Mouse (Mus musculus) lung, adult 2 months (tissue): ENCODE measurements at regions not wholly inside any gene's neighbourhood (a gene's known extent, or its start where the extent isn't known, plus 50 kb on each side); places are given as distances from the start of the nearest gene placed in this dataset.

Source experiments
- CTCF ChIP-seq: fragments of 200-500 bp; IDR thresholded peaks from 2 replicates; pipeline ENCODE4 v1.5.1; 2011; ENCODE audit warnings: mild to moderate bottlenecking, low read length, control low read depth; ENCODE audit not compliant: insufficient read depth
- POLR2A ChIP-seq: fragments of 200-500 bp; IDR thresholded peaks from 2 replicates; pipeline ENCODE4 v1.6.1; 2011; ENCODE audit warnings: low read depth, mild to moderate bottlenecking, control low read depth, low read length, borderline replicate concordance; ENCODE audit errors: extremely low read depth

DNA sequence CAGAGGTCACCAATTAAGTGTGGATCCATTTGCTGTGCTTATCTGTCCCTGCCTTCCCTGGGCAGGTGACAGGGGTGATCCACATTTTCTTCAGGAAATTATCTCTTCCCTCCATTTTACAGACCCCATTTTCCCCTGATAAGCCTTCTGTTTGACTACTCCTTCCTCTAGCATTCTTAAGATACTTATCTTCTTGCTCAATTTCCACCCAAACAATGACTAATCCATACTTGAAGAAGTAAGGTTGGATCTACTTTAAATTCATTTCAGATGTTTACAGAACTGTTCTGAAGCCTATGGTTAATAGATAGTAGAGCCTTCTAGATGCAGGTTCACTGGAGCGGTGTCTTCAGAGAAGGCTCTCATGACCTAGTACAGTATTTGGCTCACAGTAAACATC lies 273.2 kb downstream of the Sox4 start:
- TF ChIP-seq POLR2A (no peak), CTCF (no peak)
